Mouse (Mus musculus) limb, embryonic 11.5 days (tissue): ENCODE measurements around the gene Xrcc1. TPM values are rescaled to one million over a fixed set of nuclear protein-coding genes. Genes with fewer than 3 reads are reported as not detected.

Experiments used
- ATAC-seq: fragments of 200-750 bp; cut with Nextera tagmentation; 2 replicates; pipeline ENCODE4 v1.8.0; 2017; ENCODE audit warnings: low read depth; ENCODE audit not compliant: insufficient number of reproducible peaks, low FRiP score, low TSS enrichment
- DNase-seq: peaks from one replicate; pipeline ENCODE4 v3.0.0-alpha.2; 2015; ENCODE audit warnings: low spot score
- H3K27ac ChIP-seq: fragments of 300-500 bp; sonication (generic); replicated peaks from 2 replicates; pipeline ENCODE4 v1.5.1; 2014; ENCODE audit warnings: low read depth, mild to moderate bottlenecking, low read length
- H3K27me3 ChIP-seq: fragments of 300-500 bp; sonication (generic); 2 replicates; pipeline ENCODE4 v1.6.1; 2014; ENCODE audit warnings: mild to moderate bottlenecking, low read length, mixed read lengths; ENCODE audit not compliant: control insufficient read depth, insufficient read depth
- H3K36me3 ChIP-seq: fragments of 300-500 bp; sonication (generic); 2 replicates; pipeline ENCODE4 v1.6.1; 2014; ENCODE audit warnings: mild to moderate bottlenecking, low read length, moderate library complexity, mixed read lengths; ENCODE audit not compliant: control insufficient read depth, insufficient read depth
- H3K4me1 ChIP-seq: fragments of 300-500 bp; sonication (generic); 2 replicates; pipeline ENCODE4 v1.6.1; 2014; ENCODE audit warnings: low read length, mixed read lengths; ENCODE audit not compliant: control insufficient read depth, insufficient read depth
- H3K4me2 ChIP-seq: fragments of 300-500 bp; sonication (generic); 2 replicates; pipeline ENCODE4 v1.6.1; 2014; ENCODE audit warnings: low read depth, mild to moderate bottlenecking, moderate library complexity; ENCODE audit not compliant: severe bottlenecking
- H3K4me3 ChIP-seq: fragments of 300-500 bp; sonication (generic); 2 replicates; pipeline ENCODE4 v1.5.1; 2014; ENCODE audit warnings: low read depth, low read length
- H3K9ac ChIP-seq: fragments of 300-500 bp; sonication (generic); 2 replicates; pipeline ENCODE4 v1.6.1; 2014; ENCODE audit warnings: mild to moderate bottlenecking, low read length
- H3K9me3 ChIP-seq: fragments of 300-500 bp; sonication (generic); 2 replicates; pipeline ENCODE4 v1.6.1; 2016; ENCODE audit warnings: low read length; ENCODE audit not compliant: control insufficient read depth
- WGBS: fragments of 180-500 bp; shearing (Covaris S2); extraction: QIAGEN DNeasy Blood & Tissue Kit; methylation state at CpG from one replicate; pipeline ENCODE4 v1.1.7; 2014; 5-methylcytosine and 5-hydroxymethylcytosine counted together
- polyA plus RNA-seq: library from polyadenylated mRNA; unstranded; fragments of >200 nt; fragmentation: Nextera tagmentation; extraction: Ambion mirVana; gene quantifications from 2 replicates; pipeline ENCODE4 v1.2.1, GENCODE M21; 2014

Gene Xrcc1
- polyA plus RNA-seq = 141 and 148 TPM in 2 replicates

GRCm38 (mm10) chr7:24546068-24546614 is at the start of gene Xrcc1, which contains the start of gene Pinlyp:
Gene Xrcc1, plus strand, starts transcription at chr7:24546289.
Gene Pinlyp, minus strand, starts transcription at chr7:24546118.
- Histone ChIP-seq H3K27me3 (no peaks in the 10 kb centered on the region), H3K27ac (0 out of 2 replicates have a peak within 1 kb of the TSS, but pooled peaks have one; percentile 9), H3K4me2 (peak within 1 kb of the TSS; percentile 70), H3K9me3 (no peaks in the 10 kb centered on the region; the same call in 1 of the 2 replicates), H3K4me3 (peak within 1 kb of the TSS; percentile 90), H3K36me3 (peaks cover 4% of the 10 kb centered on the region), H3K4me1 (peaks cover 9% of the 10 kb centered on the region), H3K9ac (peak within 1 kb of the TSS; percentile 77)
- ATAC-seq (0 out of 2 replicates have a peak, but pooled peaks have one; percentile 11), DNase-seq (peak; percentile 26)
- WGBS = 36% methylated on average over 13 of the region's 13 CpGs

GRCm38 (mm10) chr7:24499856-24500577 is 46.1 kb upstream of the Xrcc1 start:
- peak overlapping the region; percentile 31 for H3K4me3 ChIP-seq
- 14% methylated on average over 43 of the region's 43 CpGs for WGBS
- H3K4me2 ChIP-seq = peak overlapping the region; percentile 60
- DNase-seq = peak; percentile 72
- no peak overlapping the region for H3K27ac ChIP-seq
- peaks cover 29% of the 10 kb centered on the region for H3K27me3 ChIP-seq
- H3K9me3 ChIP-seq = peaks cover 3% of the 10 kb centered on the region; the same call in 1 of the 2 replicates
- H3K9ac ChIP-seq = peak overlapping the region; percentile 47; the same call in 1 of the 2 replicates
- H3K36me3 ChIP-seq = no peaks in the 10 kb centered on the region
- peak; percentile 57; the same call in 1 of the 2 replicates for ATAC-seq
- H3K4me1 ChIP-seq = peaks cover 2% of the 10 kb centered on the region; the same call in 1 of the 2 replicates

GRCm38 (mm10) chr7:24500929-24501328 is 45.2 kb upstream of the Xrcc1 start:
- H3K9me3 ChIP-seq = peaks cover 3% of the 10 kb centered on the region; the same call in 1 of the 2 replicates
- H3K4me1 ChIP-seq = peaks cover 6% of the 10 kb centered on the region; the same call in 1 of the 2 replicates
- WGBS = 31% methylated on average over 7 of the region's 7 CpGs
- peaks cover 29% of the 10 kb centered on the region for H3K27me3 ChIP-seq
- H3K4me3 ChIP-seq = no peak overlapping the region
- no peak overlapping the region for H3K9ac ChIP-seq
- H3K36me3 ChIP-seq = no peaks in the 10 kb centered on the region
- no peak overlapping the region for H3K27ac ChIP-seq
- H3K4me2 ChIP-seq = no peak overlapping the region
- DNase-seq (peak; percentile 70), ATAC-seq (no peak)

GRCm38 (mm10) chr7:24501492-24501891 is 44.6 kb upstream of the Xrcc1 start:
- Histone ChIP-seq H3K4me1 (peaks cover 6% of the 10 kb centered on the region; the same call in 1 of the 2 replicates), H3K4me3 (no peak overlapping the region), H3K4me2 (no peak overlapping the region), H3K9me3 (peaks cover 3% of the 10 kb centered on the region; the same call in 1 of the 2 replicates), H3K27me3 (peaks cover 29% of the 10 kb centered on the region), H3K36me3 (no peaks in the 10 kb centered on the region), H3K9ac (no peak overlapping the region), H3K27ac (no peak overlapping the region)
- DNase-seq = no peak
- ATAC-seq = no peak
- WGBS = 49% methylated on average over 21 of the region's 21 CpGs

- Histone ChIP-seq H3K4me2 (0 out of 2 replicates have a peak overlapping the region, but pooled peaks have one; percentile 22), H3K9ac (no peak overlapping the region), H3K27ac (no peak overlapping the region), H3K27me3 (peaks cover 20% of the 10 kb centered on the region), H3K4me1 (peaks cover 8% of the 10 kb centered on the region; the same call in 1 of the 2 replicates), H3K9me3 (peaks cover 3% of the 10 kb centered on the region; the same call in 1 of the 2 replicates), H3K4me3 (no peak overlapping the region), H3K36me3 (no peaks in the 10 kb centered on the region)
- WGBS = 21% methylated on average over 10 of the region's 10 CpGs
- ATAC-seq (no peak), DNase-seq (no peak)
These were observed 42.1 kb upstream of the Xrcc1 start for GRCm38 (mm10) chr7:24504004-24504403.

GRCm38 (mm10) chr7:24504868-24505267 is 41.2 kb upstream of the Xrcc1 start:
- no peak overlapping the region for H3K9ac ChIP-seq
- DNase-seq = peak; percentile 39
- ATAC-seq = no peak
- whole genome bisulfite sequencing = 1% methylated on average over 4 of the region's 4 CpGs
- H3K27ac ChIP-seq = 0 out of 2 replicates have a peak overlapping the region, but pooled peaks have one; percentile 14
- H3K27me3 ChIP-seq = peaks cover 14% of the 10 kb centered on the region
- no peak overlapping the region for H3K4me2 ChIP-seq
- H3K4me3 ChIP-seq = no peak overlapping the region
- peaks cover 8% of the 10 kb centered on the region; the same call in 1 of the 2 replicates for H3K4me1 ChIP-seq
- H3K36me3 ChIP-seq = no peaks in the 10 kb centered on the region
- peaks cover 3% of the 10 kb centered on the region; the same call in 1 of the 2 replicates for H3K9me3 ChIP-seq

DNA sequence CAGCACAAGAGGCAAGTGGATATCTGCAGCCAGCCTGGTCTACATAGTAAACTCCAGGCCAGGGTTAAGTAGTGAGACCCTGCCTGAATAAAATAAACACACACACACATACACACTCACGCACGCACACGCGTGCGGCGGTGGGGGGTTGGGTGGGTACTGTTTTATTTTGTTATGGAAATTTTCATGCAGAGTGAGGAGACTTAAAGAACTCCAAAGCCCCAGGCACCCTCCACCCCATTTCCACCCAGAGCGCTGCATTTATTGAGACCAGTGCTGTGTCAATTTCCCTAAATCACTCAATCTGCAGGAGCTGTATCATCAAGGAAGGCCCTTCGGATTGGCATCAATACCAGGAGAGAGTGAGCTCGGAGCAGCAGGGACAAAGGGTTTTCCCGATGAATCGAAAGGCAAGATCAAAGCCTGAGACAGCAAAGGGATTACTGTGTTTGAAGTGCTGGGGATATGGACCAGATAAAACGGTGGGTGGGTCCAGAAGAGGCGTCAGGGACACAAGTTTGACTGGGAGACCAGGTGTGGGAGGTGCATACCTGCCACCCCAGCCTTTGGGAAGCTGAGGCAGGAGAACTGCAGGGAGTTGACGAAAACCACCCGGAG is 40.5 kb upstream of the Xrcc1 start:
- Histone ChIP-seq H3K4me3 (no peak overlapping the region), H3K36me3 (no peaks in the 10 kb centered on the region), H3K4me2 (peak overlapping the region; percentile 88; the same call in 1 of the 2 replicates), H3K27me3 (peaks cover 8% of the 10 kb centered on the region), H3K9ac (peak overlapping the region; percentile 22; the same call in 1 of the 2 replicates), H3K27ac (no peak overlapping the region), H3K4me1 (0 out of 2 replicates have a peak, but pooled peaks cover 8% of the 10 kb centered on the region), H3K9me3 (0 out of 2 replicates have a peak, but pooled peaks cover 3% of the 10 kb centered on the region)
- 16% methylated on average over 15 of the region's 15 CpGs for WGBS
- DNase-seq (no peak), ATAC-seq (no peak)

DNA sequence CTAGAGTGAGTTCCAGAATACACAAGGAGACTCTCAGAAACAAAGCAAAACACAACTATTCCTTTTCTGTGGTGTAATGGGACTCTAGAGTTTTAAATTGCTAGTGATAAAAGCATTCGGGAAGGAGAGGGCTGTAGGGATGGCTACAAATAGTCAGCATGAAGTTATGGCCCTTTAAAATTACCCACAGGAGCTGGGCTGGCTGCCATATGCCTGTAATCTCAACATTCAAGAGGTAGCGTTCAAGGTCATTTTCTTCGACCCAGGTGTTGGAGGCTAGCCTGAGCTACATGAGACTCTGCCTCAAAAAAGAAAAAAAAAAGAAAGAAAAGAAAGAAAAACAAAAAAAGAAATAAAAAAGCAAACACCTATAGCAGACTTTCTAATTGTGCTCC is 40.0 kb upstream of the Xrcc1 start:
- Histone ChIP-seq H3K4me3 (peak overlapping the region; percentile 67), H3K27ac (no peak overlapping the region), H3K9ac (peak overlapping the region; percentile 96; the same call in 1 of the 2 replicates), H3K4me2 (peak overlapping the region; percentile 88), H3K27me3 (0 out of 2 replicates have a peak, but pooled peaks cover 3% of the 10 kb centered on the region), H3K4me1 (0 out of 2 replicates have a peak, but pooled peaks cover 8% of the 10 kb centered on the region), H3K9me3 (no peaks in the 10 kb centered on the region), H3K36me3 (no peaks in the 10 kb centered on the region)
- WGBS = 5% methylated on average over 3 of the region's 3 CpGs
- ATAC-seq (no peak), DNase-seq (no peak)
